Mouse (Mus musculus): ENCODE results near the gene Stat6.

Stat6 gene

DNA sequence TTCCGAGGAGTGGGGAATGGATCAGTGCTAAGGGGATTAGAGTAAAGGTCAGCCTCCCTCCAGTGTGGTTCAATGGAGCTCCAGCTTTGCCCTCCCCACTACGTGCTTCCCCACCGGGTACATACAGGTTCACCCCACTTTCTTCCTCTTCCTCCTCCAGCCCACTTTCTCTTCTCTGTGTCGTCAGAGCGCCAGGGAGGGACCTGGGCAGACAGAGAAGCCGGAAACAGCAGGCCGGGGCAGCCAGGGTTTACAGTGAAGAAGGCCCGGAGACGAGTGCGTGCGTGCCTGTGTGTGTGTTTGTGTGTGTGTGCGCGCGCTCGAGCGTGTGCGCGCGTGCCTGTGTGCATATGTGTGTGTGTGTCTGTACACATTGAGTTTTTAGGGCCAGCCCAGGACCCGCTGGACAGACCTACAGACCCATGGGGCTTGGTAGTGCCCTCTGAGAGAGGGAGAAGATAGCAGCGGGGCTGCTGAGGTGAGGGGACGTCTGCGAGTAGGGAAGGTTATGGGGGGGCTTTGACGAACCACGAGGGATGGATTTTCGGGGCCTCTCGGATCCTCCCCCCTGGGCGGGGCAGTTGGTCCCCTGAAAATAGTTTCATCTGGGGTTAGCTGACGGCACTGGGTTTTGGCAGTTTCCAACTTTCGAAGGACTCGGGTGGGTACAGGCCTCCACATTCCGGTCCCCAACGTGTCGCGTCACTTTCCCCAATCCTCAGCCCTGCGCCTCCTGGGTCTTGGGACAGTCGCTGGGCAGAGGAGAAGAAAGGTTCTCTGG is at the start of gene Stat6:
Stat6 (plus strand) TSS at position 215 of the 781 bp plus-strand sequence.
- DNase-seq (ENCODE audit: low read depth, low spot score) = no peak

DNA sequence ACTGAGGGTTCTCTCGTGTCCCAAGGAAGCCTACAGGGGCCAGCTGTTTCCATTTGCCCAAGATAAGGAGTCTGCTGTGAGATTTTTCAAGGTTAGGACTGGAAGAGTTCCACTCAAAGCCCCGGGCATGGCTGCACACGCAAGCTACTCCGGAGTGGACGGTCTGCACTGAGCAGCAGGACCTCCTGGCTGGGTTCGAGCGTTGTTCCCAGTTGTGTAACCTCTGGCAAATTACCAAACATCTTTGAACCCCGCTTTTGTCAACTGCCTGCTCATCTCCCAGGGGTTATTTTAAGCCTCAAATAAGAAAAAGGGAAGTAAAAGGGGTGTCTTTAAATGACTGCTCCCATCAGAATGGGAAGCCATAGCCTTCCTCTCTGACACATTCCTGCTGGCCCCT is 48.4 kb upstream of the Stat6 start:
- DNase-seq (ENCODE audit: low read depth, low spot score) = no peak

DNA sequence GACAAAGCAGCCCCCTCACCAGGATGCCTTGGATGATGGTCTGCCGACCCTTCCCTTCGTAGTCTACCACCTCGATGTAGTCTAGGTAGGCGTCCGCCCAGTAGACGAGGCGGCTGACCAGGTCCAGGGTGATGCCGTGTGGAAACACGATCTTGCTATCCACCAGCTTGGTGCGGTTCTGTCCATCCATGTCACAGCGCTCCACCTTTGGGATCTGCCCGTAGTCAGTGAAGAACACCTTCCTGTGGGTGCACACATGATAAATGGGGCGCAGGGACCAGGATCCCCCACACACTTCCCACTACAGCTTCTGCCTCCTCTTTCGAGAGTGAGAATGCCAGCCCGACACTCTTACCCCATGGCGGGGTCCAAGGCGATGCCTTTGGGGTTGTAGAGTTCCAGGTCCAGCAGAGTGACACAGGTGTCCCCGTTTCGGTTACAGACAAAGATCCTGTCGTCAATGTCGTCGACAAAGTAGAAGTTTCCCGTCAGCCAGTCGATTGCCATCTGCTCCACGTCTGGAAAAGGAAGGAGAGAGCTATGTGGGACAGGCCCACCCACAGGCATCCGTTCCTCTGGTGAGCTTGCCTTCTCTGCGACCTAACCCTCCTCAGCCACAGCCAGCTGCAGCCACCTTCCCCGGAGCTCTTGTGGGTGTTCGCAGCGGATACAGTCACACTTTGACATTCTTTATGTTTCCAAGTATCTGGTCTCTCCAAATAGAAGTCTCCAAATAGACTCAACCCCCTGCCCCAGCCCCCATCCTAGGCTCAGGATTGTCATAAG is 47.7 kb upstream of the Stat6 start:
- DNase-seq (ENCODE audit: low read depth, low spot score) = peak; percentile 68

GRCm38 (mm10) chr10:127596321-127596941 is 46.4 kb upstream of the Stat6 start:
- no peak for DNase-seq (ENCODE audit: low read depth, low spot score)

GRCm38 (mm10) chr10:127597311-127597901 is 45.4 kb upstream of the Stat6 start:
- DNase-seq (ENCODE audit: low read depth, low spot score) = no peak

- no peak for DNase-seq (ENCODE audit: low read depth, low spot score)
Measured at GRCm38 (mm10) chr10:127598607-127599006, 44.2 kb upstream of the Stat6 start.

GRCm38 (mm10) chr10:127599252-127599651 is 43.5 kb upstream of the Stat6 start:
- no peak for DNase-seq (ENCODE audit: low read depth, low spot score)

DNA sequence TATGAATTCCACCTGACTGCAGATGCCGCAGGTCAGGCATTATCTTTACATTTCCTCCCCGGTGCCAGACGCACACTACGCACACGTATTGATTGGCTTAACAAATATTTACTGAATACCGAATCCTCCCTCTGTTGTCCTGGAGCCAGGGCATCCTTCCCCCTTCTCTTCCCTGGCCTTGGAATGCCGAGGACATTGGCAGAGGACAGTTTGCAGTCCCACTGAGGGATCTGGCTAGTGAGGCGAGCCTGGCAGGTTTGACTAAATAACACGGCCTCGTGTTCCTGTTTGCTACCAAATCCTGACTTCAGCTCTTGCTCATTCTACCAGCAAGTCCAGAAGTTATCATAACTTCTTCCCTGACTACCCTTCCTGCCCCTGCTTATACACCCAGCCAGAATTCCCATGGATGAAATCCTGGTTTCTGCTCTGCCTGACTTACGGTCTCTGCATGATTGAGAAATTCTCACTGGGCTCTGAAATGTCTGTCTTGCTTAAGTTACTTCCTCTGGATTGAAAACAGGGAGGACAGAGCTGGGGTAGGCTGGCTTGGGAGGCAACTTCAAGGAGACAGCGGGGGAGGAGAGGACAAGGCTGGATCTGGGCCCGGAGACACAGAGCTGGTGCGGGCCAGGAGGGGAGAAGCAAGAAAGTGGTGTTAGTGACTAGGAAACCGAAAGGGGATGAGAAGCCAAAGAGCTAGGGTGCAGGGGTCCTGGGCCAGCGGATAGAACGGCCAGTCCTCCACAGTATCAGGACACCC is 42.8 kb upstream of the Stat6 start:
- DNase-seq (ENCODE audit: low read depth, low spot score) = no peak

DNA sequence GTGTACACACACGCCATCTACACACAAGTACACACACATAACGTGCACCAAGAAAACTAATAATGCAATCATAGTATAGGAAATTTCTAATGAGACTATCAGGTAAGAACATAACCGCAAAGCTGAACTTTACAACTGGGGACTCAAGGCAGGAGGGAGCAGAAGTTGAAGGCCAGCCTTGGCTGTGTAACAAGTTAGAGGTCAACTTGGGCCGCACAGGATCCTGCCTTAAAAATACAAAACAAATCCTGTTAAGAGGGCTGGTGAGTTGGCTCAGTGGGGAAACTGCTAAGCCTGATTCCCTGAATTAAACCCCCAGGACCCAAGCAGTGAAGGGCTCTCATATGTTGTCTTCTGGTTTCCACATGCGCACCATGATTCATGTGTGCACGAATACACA is 40.6 kb upstream of the Stat6 start:
- DNase-seq (ENCODE audit: low read depth, low spot score) = no peak

DNA sequence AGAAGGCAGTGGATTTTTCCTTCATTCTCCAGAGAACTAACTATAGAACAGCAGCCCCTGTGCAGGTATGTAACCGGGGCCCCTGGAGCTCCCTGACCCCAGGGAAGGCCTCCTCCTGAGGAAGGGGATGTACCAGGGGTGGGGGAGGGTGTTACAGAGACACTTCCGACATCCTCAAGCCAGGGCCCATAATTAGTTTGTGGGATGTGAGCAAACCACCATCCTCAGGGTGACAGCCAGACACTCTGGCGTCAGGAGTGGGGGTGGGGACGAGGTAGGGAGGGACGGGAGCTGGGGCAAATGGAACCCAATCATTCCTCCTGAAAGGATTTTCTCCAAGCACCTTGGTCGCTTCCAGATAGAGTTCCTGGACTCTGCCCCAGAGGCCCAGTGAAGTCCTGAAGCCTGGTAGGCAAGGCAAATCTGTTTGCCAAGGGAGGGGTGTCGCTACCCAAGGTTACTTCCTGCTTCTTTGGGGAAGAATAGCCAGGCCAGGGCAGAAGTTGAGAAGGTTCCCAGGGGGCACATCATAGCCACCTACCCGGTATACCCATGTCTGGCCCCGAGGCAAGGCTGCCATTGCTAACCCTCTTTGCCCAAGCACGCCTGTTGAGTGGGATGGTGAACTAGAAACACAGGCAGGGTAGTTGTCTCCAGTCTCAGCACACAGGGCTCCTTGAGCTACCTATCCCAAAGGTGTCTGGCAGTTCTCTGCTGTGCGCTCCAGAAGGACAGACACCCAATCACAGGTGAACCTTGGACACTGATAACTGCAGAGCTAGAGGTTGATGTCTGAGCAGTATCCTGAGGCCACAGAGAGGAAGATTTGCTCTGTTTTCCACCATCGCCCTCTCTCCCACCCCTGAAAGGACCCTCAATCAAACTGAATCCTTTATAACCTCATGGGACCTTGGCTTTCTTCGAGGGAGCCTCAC is 39.1 kb upstream of the Stat6 start:
- DNase-seq (ENCODE audit: low read depth, low spot score) = no peak

DNA sequence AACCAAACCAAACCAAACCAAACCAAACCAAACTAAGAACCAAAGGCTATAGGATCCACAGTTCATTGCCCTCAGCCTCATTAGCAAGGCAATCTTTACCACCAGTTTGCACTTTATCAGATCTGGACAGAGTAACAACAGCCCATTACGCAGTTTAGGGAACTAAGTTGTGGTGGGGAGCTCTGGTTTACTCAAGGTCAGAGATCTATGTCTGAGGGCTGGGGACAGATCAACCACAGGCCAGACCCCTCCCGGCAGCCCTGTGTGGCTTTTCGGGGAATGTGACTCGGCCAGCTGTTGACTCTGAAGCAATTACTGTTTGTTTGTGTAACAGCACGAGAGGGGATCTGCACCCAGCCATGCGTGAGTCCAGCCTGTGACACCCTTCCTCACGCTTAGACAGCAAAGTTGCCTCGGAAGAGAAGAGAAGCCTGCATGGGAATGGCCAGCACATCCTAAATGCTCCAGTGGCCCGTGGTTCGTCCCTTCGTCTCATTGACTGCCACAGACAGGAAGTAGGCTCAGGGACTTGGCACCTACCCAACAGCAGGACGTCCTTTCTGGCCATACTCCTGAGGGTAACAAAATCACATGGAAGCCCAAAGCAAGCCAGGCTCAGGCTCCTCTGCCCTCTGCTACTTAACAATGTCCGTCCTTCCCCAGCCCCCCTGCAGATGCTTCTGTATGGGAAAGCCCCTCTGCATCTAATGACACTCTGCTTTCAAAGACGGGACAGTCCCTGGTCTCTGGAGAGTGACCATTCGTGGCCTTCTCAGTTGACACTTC is 38.1 kb upstream of the Stat6 start:
- no peak for DNase-seq (ENCODE audit: low read depth, low spot score)

- DNase-seq (ENCODE audit: low read depth, low spot score) = no peak
Measured at GRCm38 (mm10) chr10:127605251-127605547, 37.6 kb upstream of the Stat6 start.

DNA sequence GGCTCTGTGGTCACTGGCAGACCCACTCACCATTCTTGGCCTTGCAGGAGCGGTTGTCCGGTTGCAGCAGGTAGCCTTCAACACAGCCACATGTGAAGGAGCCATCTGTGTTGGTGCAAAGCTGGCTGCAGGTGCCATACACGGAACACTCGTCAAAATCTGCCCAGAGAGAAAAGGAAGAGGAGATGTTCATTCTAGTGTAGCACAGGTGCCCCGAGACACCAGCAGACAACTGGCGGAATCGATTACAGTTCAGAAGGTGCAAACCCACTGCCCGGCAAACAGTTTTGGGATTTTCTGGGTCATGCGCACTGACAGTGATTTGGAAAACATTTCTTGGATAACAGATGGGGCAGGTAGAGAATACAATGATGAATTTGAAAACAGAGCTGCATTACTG is 37.0 kb upstream of the Stat6 start:
- no peak for DNase-seq (ENCODE audit: low read depth, low spot score)

DNA sequence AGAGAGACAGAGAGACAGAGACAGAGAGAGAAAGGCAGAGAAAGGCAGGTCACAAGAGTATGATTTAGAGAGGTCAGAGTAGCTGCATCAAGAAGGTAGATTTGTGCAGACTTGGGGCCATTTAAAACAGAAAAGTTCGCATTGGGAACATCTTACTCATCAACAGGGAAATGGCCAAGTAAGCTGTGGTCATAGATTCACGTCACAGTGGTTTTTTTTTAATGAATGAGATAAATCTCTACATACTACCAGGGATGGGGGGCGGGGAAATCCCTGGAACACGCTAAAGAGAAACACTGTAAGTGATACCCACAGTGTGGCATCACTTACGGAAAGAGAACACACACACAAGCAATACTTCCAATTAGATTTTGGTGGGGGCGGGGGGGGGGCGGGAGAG is 35.7 kb upstream of the Stat6 start:
- DNase-seq (ENCODE audit: low read depth, low spot score) = no peak

- DNase-seq (ENCODE audit: low read depth, low spot score) = no peak
Measured at GRCm38 (mm10) chr10:127609415-127610065, 33.2 kb upstream of the Stat6 start.

- no peak for DNase-seq (ENCODE audit: low read depth, low spot score)
Measured at GRCm38 (mm10) chr10:127610066-127610415, 32.7 kb upstream of the Stat6 start.

DNA sequence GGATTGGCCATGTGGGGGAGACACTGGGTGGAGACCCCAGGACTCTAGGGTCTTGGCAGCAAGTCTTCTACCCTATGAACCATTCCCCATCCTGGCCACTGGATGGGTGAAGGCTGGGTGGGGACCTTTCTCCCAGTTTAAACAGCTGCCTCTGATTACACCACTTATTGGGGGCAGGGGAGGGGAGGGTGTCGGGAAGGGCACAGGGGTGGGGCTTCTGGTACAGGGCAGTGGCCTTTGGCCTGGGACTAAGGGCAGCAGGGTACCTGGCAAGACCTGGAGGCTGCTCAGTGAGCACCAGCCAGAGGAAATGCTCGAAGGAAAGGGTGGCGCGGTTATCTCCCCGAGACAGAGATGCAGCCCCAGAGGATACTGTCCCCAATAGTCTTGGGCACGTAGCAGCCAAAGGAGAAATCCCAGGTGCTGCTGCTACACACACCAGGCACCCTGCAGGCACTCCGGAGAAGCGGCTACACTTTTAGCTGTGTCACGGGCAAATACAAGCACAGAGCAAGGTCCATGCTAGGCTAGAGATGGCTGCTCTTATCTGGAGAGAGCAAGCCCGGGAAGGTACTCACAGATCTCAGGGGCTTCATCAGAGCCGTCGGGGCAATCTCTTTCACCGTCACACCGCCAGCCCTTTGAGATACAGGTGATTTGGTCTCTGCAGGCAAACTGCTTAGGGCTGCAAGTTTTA is 30.6 kb upstream of the Stat6 start:
- DNase-seq (ENCODE audit: low read depth, low spot score) = no peak

DNA sequence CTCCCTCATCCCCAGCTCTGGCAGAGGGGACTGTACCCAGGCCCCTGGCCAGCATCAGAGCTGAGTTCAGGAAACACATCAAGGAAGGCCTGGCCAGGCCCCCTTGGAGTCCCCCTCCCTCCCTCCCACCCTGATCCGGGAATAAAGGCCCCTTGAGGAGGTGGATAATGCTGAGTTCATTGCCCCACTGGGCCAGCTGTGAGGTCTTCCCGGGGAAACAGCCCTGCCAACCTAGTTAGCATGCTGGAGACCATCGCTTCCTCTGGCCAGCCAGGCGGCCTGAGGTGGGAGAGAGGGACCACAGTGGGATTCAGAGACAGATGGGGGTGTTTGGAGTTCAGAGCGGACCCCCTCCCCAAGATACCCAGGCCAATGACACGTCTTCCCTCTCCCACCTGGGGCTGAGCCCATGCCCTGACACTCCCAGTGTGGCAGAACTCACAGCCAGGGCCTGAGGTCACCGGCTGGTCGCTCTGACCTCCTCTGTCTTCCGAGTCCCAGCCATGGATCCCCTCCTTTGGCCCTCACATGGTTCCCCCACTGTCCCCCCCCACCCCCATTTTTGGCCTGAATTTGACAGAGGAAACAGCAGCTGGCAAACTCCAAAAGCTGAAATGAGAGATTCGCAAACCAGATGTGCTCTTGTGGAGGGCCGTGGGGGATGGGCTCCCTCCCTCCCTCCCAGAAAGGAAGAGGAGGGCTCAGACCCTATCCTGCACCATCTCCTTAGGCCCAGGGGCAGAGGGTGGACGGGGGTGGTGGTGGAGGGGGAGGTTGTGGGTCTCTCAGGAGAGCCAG is 28.4 kb upstream of the Stat6 start:
- DNase-seq (ENCODE audit: low read depth, low spot score) = no peak

Measured in telencephalon, adult 2 months (tissue).